In the genomic region with DNA sequence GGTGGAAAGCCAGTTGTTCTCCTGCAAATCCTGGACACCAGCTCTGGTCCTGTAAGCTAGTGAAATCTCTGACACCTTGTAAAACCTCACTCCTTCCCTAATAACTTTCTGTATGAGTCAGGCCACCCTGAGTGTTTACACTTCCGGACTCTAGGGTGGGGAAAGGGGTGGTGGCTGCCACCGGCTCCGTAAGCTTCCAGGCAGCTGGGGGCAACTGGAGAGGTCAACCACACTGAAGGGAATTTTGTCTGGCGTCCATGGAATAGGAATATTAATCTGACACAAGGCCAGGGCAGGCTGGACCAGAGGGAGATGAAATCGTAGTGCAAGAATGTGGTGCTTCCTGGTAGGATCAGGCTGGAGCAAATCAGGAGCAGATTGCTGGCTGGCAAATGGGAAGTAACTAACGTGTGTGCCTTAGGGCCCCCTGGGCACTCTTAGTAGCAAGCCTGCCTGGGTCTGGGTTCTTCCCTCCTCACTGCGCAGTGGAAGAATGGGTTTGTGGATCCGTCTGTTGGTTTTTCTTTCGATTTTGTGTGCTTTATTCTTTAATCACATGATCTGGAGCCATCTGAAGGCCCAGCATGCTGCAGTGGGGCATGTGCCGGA, we compare ENCODE assay signal across 22 mouse cellular contexts. TPM values are rescaled to one million over a fixed set of nuclear protein-coding genes. Genes with fewer than 3 reads are reported as not detected.
A peak's percentile ranks its signal among the peaks of the same experiment; 100 is the strongest.
DNase-seq lines count a peak whose midpoint lies in the region; ATAC-seq and TF ChIP-seq lines count a peak whose summit lies in the region.
"Had no signal": no experiment of that assay in that cellular context is flagged by ENCODE, and none has a peak within 500 bp of the region (broad histone marks: within the 10 kb centered on the region; RNA-seq: fewer than 3 reads in every experiment).

No protein-coding gene starts in this region.

- no peak for TF ChIP-seq POLR2A in thymus, adult 2 months (IDR thresholded peaks at IDR 0.05; ENCODE audit: control insufficient read depth, extremely low read depth, insufficient read depth, low read length, poor library complexity)

- no peaks in the 10 kb centered on the region for H3K36me3 ChIP-seq in lung, postnatal 0 days (ENCODE audit: insufficient read depth, low read length)
- no peaks in the 10 kb centered on the region for H3K36me3 ChIP-seq in thymus, adult 2 months (ENCODE audit: control insufficient read depth, insufficient read depth, low read length)
- H3K36me3 ChIP-seq in stomach, postnatal 0 days (ENCODE audit: control insufficient read depth, insufficient read depth, low read length): no peaks in the 10 kb centered on the region
- H3K36me3 ChIP-seq: heart, embryonic 13.5 days; kidney, embryonic 15.5 days; midbrain, embryonic 12.5 days; neural tube, embryonic 13.5 days had no signal

- ATAC-seq in lung, postnatal 0 days: no peak; the same call in 1 of the 2 replicates
- ATAC-seq in stomach, postnatal 0 days (ENCODE audit: low FRiP score, low TSS enrichment): no peak
- ATAC-seq: forebrain, embryonic 13.5 days had no signal

- 41% methylated on average over 10 of the region's 10 CpGs for WGBS in lung, postnatal 0 days
- 37% methylated on average over 10 of the region's 10 CpGs for WGBS in large intestine, adult 2 months
- 67% methylated on average over 10 of the region's 10 CpGs for WGBS in thymus, adult 2 months
- 40% methylated on average over 10 of the region's 10 CpGs for WGBS in stomach, postnatal 0 days

- H3K4me1 ChIP-seq in lung, postnatal 0 days (ENCODE audit: insufficient read depth, low read depth, low read length): no peaks in the 10 kb centered on the region
- H3K4me1 ChIP-seq in thymus, adult 2 months (replicated peaks; ENCODE audit: control insufficient read depth, insufficient read depth, low read length): 0 out of 2 replicates have a peak, but pooled peaks cover 2% of the 10 kb centered on the region
- H3K4me1 ChIP-seq in stomach, postnatal 0 days (replicated peaks; ENCODE audit: control insufficient read depth, insufficient read depth): no peaks in the 10 kb centered on the region
- H3K4me1 ChIP-seq: forebrain, embryonic 13.5 days; heart, embryonic 13.5 days had no signal

- H3K27me3 ChIP-seq in lung, postnatal 0 days (replicated peaks; ENCODE audit: insufficient read depth, low read length): no peaks in the 10 kb centered on the region
- H3K27me3 ChIP-seq in thymus, adult 2 months (ENCODE audit: control insufficient read depth, insufficient read depth, low read length): no peaks in the 10 kb centered on the region; the same call in 1 of the 2 replicates
- no peaks in the 10 kb centered on the region for H3K27me3 ChIP-seq in stomach, postnatal 0 days (ENCODE audit: control insufficient read depth, insufficient read depth, low read length)
- H3K27me3 ChIP-seq: forebrain, embryonic 13.5 days; kidney, embryonic 15.5 days; midbrain, embryonic 12.5 days; neural tube, embryonic 13.5 days had no signal

- DNase-seq in embryo, embryonic 11 days: peak; percentile 23
- DNase-seq in embryo, embryonic 10.5 days (ENCODE audit: low spot score): no peak
- peak; percentile 35 for DNase-seq in lung, postnatal 0 days (ENCODE audit: low spot score)
- no peak for DNase-seq in lung, postnatal 25 days (ENCODE audit: low spot score)
- peak; percentile 13 for DNase-seq in large intestine, adult 2 months (ENCODE audit: low read depth, low spot score)
- peak; percentile 36 for DNase-seq in skeletal muscle tissue, adult 2 months (ENCODE audit: low read depth, low spot score)
- no peak for DNase-seq in thymus, adult 2 months
- no peak for DNase-seq in stomach, postnatal 0 days (ENCODE audit: low spot score)
- DNase-seq: adrenal gland, adult 8-10 months; cerebellum, adult 8-10 months; heart, adult 18-20 months; heart, postnatal 36 days; kidney, postnatal 4 days; lung, adult 2 months; lung, postnatal 4 days had no signal

- H3K4me3 ChIP-seq in lung, postnatal 0 days (ENCODE audit: low read depth, low read length): no peak overlapping the region
- no peak overlapping the region for H3K4me3 ChIP-seq in thymus, adult 2 months (ENCODE audit: control insufficient read depth, insufficient read depth, low read length)
- H3K4me3 ChIP-seq in stomach, postnatal 0 days (ENCODE audit: low read depth, low read length): no peak overlapping the region
- H3K4me3 ChIP-seq: forebrain, embryonic 13.5 days; heart, embryonic 13.5 days; kidney, embryonic 15.5 days; midbrain, embryonic 12.5 days; neural tube, embryonic 13.5 days had no signal

- no peak overlapping the region for H3K27ac ChIP-seq in lung, postnatal 0 days (ENCODE audit: low read length)
- H3K27ac ChIP-seq in thymus, adult 2 months (ENCODE audit: control insufficient read depth, insufficient read depth, low read length): no peak overlapping the region
- no peak overlapping the region for H3K27ac ChIP-seq in stomach, postnatal 0 days (replicated peaks)
- H3K27ac ChIP-seq: forebrain, embryonic 13.5 days; heart, embryonic 13.5 days; hindbrain, embryonic 14.5 days; kidney, embryonic 15.5 days; midbrain, embryonic 12.5 days; neural tube, embryonic 13.5 days had no signal

- no peak overlapping the region for H3K9ac ChIP-seq in lung, postnatal 0 days (replicated peaks; ENCODE audit: low read depth)
- no peak overlapping the region for H3K9ac ChIP-seq in stomach, postnatal 0 days (ENCODE audit: low read length)
- H3K9ac ChIP-seq: forebrain, embryonic 13.5 days; heart, embryonic 13.5 days; hindbrain, embryonic 14.5 days; kidney, embryonic 15.5 days; midbrain, embryonic 12.5 days; neural tube, embryonic 13.5 days had no signal

- no peak for TF ChIP-seq EP300 in lung, postnatal 0 days (IDR thresholded peaks at IDR 0.05)
- TF ChIP-seq EP300 in stomach, postnatal 0 days (optimal IDR thresholded peaks at IDR 0.05): no peak

- TF ChIP-seq CTCF in lung, postnatal 0 days (IDR thresholded peaks at IDR 0.05): no peak
- no peak for TF ChIP-seq CTCF in thymus, adult 2 months (IDR thresholded peaks at IDR 0.05; ENCODE audit: borderline replicate concordance, control insufficient read depth, extremely low read depth, insufficient read depth, low read length, poor library complexity)
- no peak for TF ChIP-seq CTCF in stomach, postnatal 0 days (IDR thresholded peaks at IDR 0.05; ENCODE audit: low read depth)

- H3K9me3 ChIP-seq in lung, postnatal 0 days (ENCODE audit: low read length): no peaks in the 10 kb centered on the region
- no peaks in the 10 kb centered on the region for H3K9me3 ChIP-seq in stomach, postnatal 0 days (ENCODE audit: control insufficient read depth, low read length)
- H3K9me3 ChIP-seq: forebrain, embryonic 13.5 days; heart, embryonic 13.5 days; kidney, embryonic 15.5 days; midbrain, embryonic 12.5 days; neural tube, embryonic 13.5 days had no signal

- H3K4me2 ChIP-seq in lung, postnatal 0 days (replicated peaks; ENCODE audit: low read depth, low read length): no peak overlapping the region
- no peak overlapping the region for H3K4me2 ChIP-seq in stomach, postnatal 0 days (replicated peaks; ENCODE audit: low read depth)
- H3K4me2 ChIP-seq: forebrain, embryonic 13.5 days; heart, embryonic 13.5 days; hindbrain, embryonic 14.5 days; kidney, embryonic 15.5 days; midbrain, embryonic 12.5 days; neural tube, embryonic 13.5 days had no signal

RNA-seq across cellular contexts. Expression of a gene that starts 57.2 kb away (rescaled TPM):
- polyA plus RNA-seq in lung, postnatal 0 days (2015; fragmentation: Nextera tagmentation; extraction: Ambion mirVana): 0.18 and 0.25 TPM in 2 replicates
- 0.79 and 0.95 TPM in 2 replicates for polyA plus RNA-seq in large intestine, adult 2 months (2012; rRNA removed)
- 0.07 and 0.08 TPM in 2 replicates for polyA plus RNA-seq in thymus, adult 2 months (2012; rRNA removed)
- 0.17 and 0.24 TPM in 2 replicates for polyA plus RNA-seq in stomach, postnatal 0 days (2015; fragmentation: Nextera tagmentation; extraction: Ambion mirVana)
- polyA plus RNA-seq: forebrain, embryonic 13.5 days; liver, adult 2 months had no signal

Comparison
In these comparisons a context has a peak if more than half of its experiments do, and no peak if none do; other contexts are left out.
1. DNase-seq: peak in embryo, embryonic 11 days (single experiment), lung, postnatal 0 days (single experiment), large intestine, adult 2 months (single experiment) and skeletal muscle tissue, adult 2 months (single experiment); none in embryo, embryonic 10.5 days (single experiment), lung, postnatal 25 days (single experiment), thymus, adult 2 months (single experiment) and stomach, postnatal 0 days (single experiment).